Mouse (Mus musculus) central nervous system, embryonic 11.5 days (tissue): ENCODE results near the gene Vmn2r32. TPM values are rescaled to one million over a fixed set of nuclear protein-coding genes. Genes with fewer than 3 reads are reported as not detected.

Source experiments
- polyA plus RNA-seq: library from polyadenylated mRNA; depleted of rRNA; stranded (reverse); fragments of >200 nt; gene quantifications from 2 replicates; pipeline ENCODE4 v1.2.3, GENCODE M21; 2012; rRNA removed

Gene Vmn2r32
- not detected in 2 replicates for polyA plus RNA-seq

DNA sequence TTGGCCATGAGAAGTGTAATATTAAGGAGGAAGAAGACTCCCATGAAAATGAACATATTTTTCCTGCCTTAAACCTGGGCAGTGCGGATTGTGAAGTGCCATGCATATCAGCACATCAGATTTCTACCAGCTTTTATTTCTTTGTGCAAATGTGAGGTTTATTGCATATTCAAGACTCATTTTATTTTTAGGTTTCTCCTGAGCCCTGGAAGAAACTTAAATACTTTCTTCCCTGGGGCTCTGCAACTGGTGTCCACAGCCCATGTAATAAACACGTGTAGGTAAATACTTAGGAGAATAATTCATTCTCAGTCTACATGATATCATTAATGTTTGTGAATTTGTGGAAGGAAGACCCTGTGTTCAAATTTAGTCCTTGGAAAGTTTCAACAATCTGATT, at the start of gene Vmn2r32:
Gene Vmn2r32 (minus strand): TSS at position 101 of the 400 bp plus-strand sequence.

Other genes with a start within 250 kb of the Vmn2r32 start
- gene Vmn2r29, start 232.7 kb downstream of the Vmn2r32 start, polyA plus RNA-seq: 0.53 and 0.92 TPM in 2 replicates
- 1.6 and 2.1 TPM in 2 replicates for gene Gm45844, start 201.7 kb downstream of the Vmn2r32 start, polyA plus RNA-seq
- 28.4 and 32.8 TPM in 2 replicates for gene Clcn4, start 179.2 kb downstream of the Vmn2r32 start, polyA plus RNA-seq
- gene Vmn2r30, start 142.4 kb downstream of the Vmn2r32 start, polyA plus RNA-seq: not detected in 2 replicates
- not detected in 2 replicates for gene Gm45783, start 105.4 kb downstream of the Vmn2r32 start, polyA plus RNA-seq
- not detected in 2 replicates for gene Vmn2r31, start 80.3 kb downstream of the Vmn2r32 start, polyA plus RNA-seq
- not detected in 2 replicates for gene Vmn2r33, start 86.8 kb upstream of the Vmn2r32 start, polyA plus RNA-seq
- gene Vmn2r34, start 209.5 kb upstream of the Vmn2r32 start, polyA plus RNA-seq: not detected in 2 replicates